Mouse (Mus musculus) G1E (cell line): ENCODE measurements around the gene Il12a.

Experiments used
- CTCF ChIP-seq: IDR thresholded peaks from 2 replicates; pipeline ENCODE4 v1.5.1; 2012; ENCODE audit warnings: low read depth, low read length, inconsistent platforms, mixed read lengths
- GATA1 ChIP-seq: IDR thresholded peaks from 2 replicates; pipeline ENCODE4 v1.6.1; 2012; ENCODE audit warnings: borderline replicate concordance, low read length, inconsistent platforms, mixed read lengths
- POLR2AphosphoS5 ChIP-seq: IDR thresholded peaks from 2 replicates; pipeline ENCODE4 v1.6.1; 2012; ENCODE audit warnings: low read depth, low read length, inconsistent platforms; ENCODE audit not compliant: insufficient replicate concordance

DNA sequence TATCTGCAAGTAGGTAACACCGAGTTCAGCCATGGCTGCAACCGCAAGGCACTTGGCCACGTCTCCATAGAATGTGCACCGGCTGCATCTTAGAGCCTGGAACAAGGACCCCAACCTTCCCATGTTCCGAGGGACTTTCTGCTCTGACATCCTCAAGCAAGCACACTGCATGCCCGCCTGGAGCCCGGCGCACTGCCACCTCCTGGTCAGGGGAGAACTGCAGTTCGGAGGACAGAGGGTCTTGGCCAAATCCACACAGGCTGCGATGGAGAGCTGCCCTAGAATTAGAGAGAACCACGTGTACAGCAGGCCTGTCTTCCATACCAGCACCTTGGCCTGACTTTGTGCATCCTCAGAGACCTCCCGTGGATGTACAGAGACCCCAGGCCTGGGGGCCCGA lies 29.8 kb downstream of the Il12a start:
- TF ChIP-seq POLR2AphosphoS5 (no peak), GATA1 (no peak), CTCF (no peak)
